Mouse (Mus musculus) intestine, embryonic 16.5 days (tissue): ENCODE data around the gene Slc40a1. TPM values are rescaled to one million over a fixed set of nuclear protein-coding genes. Genes with fewer than 3 reads are reported as not detected.

ENCODE experiments used
- ATAC-seq: fragments of 200-750 bp; cut with Nextera tagmentation; 2 replicates; pipeline ENCODE4 v1.8.0; 2017; ENCODE audit warnings: moderate TSS enrichment, moderate library complexity
- H3K27ac ChIP-seq: fragments of 300-500 bp; sonication (generic); 2 replicates; pipeline ENCODE4 v1.5.1; 2014; ENCODE audit warnings: mild to moderate bottlenecking, low read length
- H3K27me3 ChIP-seq: fragments of 300-500 bp; sonication (generic); replicated peaks from 2 replicates; pipeline ENCODE4 v1.6.1; 2014; ENCODE audit warnings: low read length, control low read depth, mixed read lengths; ENCODE audit not compliant: control insufficient read depth, insufficient read depth
- H3K36me3 ChIP-seq: fragments of 300-500 bp; sonication (generic); 2 replicates; pipeline ENCODE4 v1.6.1; 2014; ENCODE audit warnings: low read length, control low read depth; ENCODE audit not compliant: control insufficient read depth, insufficient read depth
- H3K4me1 ChIP-seq: fragments of 300-500 bp; sonication (generic); 2 replicates; pipeline ENCODE4 v1.6.1; 2014; ENCODE audit warnings: low read length, control low read depth, mixed read lengths; ENCODE audit not compliant: control insufficient read depth, insufficient read depth
- H3K4me2 ChIP-seq: fragments of 300-500 bp; sonication (generic); 2 replicates; pipeline ENCODE4 v1.6.1; 2014; ENCODE audit warnings: low read depth, low read length, control low read depth
- H3K4me3 ChIP-seq: fragments of 300-500 bp; sonication (generic); 2 replicates; pipeline ENCODE4 v1.5.1; 2014; ENCODE audit warnings: mild to moderate bottlenecking, low read length
- H3K9ac ChIP-seq: fragments of 300-500 bp; sonication (generic); 2 replicates; pipeline ENCODE4 v1.6.1; 2014; ENCODE audit warnings: low read depth, low read length
- H3K9me3 ChIP-seq: fragments of 300-500 bp; sonication (generic); 2 replicates; pipeline ENCODE4 v1.6.1; 2016; ENCODE audit warnings: low read length, control low read depth; ENCODE audit not compliant: control insufficient read depth
- WGBS: fragments of 180-500 bp; shearing (Covaris S2); extraction: QIAGEN DNeasy Blood & Tissue Kit; methylation state at CpG from one replicate; pipeline ENCODE4 v1.1.7; 2014; 5-methylcytosine and 5-hydroxymethylcytosine counted together
- polyA plus RNA-seq: library from polyadenylated mRNA; unstranded; fragments of >200 nt; fragmentation: Nextera tagmentation; extraction: Ambion mirVana; gene quantifications from 2 replicates; pipeline ENCODE4 v1.2.1, GENCODE M21; 2015

Gene Slc40a1
- polyA plus RNA-seq, 1 experiment from 2014 or later: 205 TPM

GRCm38 (mm10) chr1:45923306-45923705, 3.0 kb downstream of the Slc40a1 start:
- H3K36me3 ChIP-seq: 0 out of 2 replicates have a peak, but pooled peaks cover 3% of the 10 kb centered on the region
- peaks cover 13% of the 10 kb centered on the region for H3K4me1 ChIP-seq
- WGBS: 53% methylated on average over 4 of the region's 4 CpGs
- ATAC-seq: no peak
- H3K4me2 ChIP-seq: peak overlapping the region; percentile 96
- no peak overlapping the region for H3K27ac ChIP-seq
- H3K9ac ChIP-seq: no peak overlapping the region
- no peaks in the 10 kb centered on the region for H3K27me3 ChIP-seq
- H3K4me3 ChIP-seq: peak overlapping the region; percentile 30
- H3K9me3 ChIP-seq: no peaks in the 10 kb centered on the region

- H3K9me3 ChIP-seq: no peaks in the 10 kb centered on the region
- ATAC-seq: peak; percentile 63
- 0 out of 2 replicates have a peak, but pooled peaks cover 3% of the 10 kb centered on the region for H3K36me3 ChIP-seq
- WGBS: 57% methylated on average over 3 of the region's 3 CpGs
- H3K4me3 ChIP-seq: no peak overlapping the region
- peaks cover 7% of the 10 kb centered on the region for H3K4me1 ChIP-seq
- no peak overlapping the region for H3K9ac ChIP-seq
- peak overlapping the region; percentile 86 for H3K27ac ChIP-seq
- no peaks in the 10 kb centered on the region for H3K27me3 ChIP-seq
- no peak overlapping the region for H3K4me2 ChIP-seq
Observed at GRCm38 (mm10) chr1:45920703-45921102, 5.6 kb downstream of the Slc40a1 start.

- H3K4me3 ChIP-seq: no peak overlapping the region
- ATAC-seq: no peak
- no peaks in the 10 kb centered on the region for H3K27me3 ChIP-seq
- H3K9ac ChIP-seq: no peak overlapping the region
- H3K36me3 ChIP-seq: 0 out of 2 replicates have a peak, but pooled peaks cover 3% of the 10 kb centered on the region
- H3K4me1 ChIP-seq: peaks cover 7% of the 10 kb centered on the region
- 96% methylated on average over 1 of the region's 1 CpGs for WGBS
- no peak overlapping the region for H3K27ac ChIP-seq
- H3K9me3 ChIP-seq: no peaks in the 10 kb centered on the region
- H3K4me2 ChIP-seq: no peak overlapping the region
Observed at GRCm38 (mm10) chr1:45919752-45920151, 6.6 kb downstream of the Slc40a1 start.

- no peak overlapping the region for H3K4me2 ChIP-seq
- no peaks in the 10 kb centered on the region for H3K9me3 ChIP-seq
- peaks cover 3% of the 10 kb centered on the region; the same call in 1 of the 2 replicates for H3K36me3 ChIP-seq
- H3K4me1 ChIP-seq: peaks cover 5% of the 10 kb centered on the region
- no peaks in the 10 kb centered on the region for H3K27me3 ChIP-seq
- H3K9ac ChIP-seq: no peak overlapping the region
- peak; percentile 82 for ATAC-seq
- WGBS: 65% methylated on average over 4 of the region's 4 CpGs
- H3K4me3 ChIP-seq: no peak overlapping the region
- H3K27ac ChIP-seq: 0 out of 2 replicates have a peak overlapping the region, but pooled peaks have one; percentile 15
Observed at GRCm38 (mm10) chr1:45917136-45917803, 9.1 kb downstream of the Slc40a1 start.

- no peaks in the 10 kb centered on the region for H3K9me3 ChIP-seq
- H3K9ac ChIP-seq: no peak overlapping the region
- no peak for ATAC-seq
- WGBS: 57% methylated on average over 3 of the region's 3 CpGs
- H3K4me3 ChIP-seq: no peak overlapping the region
- no peak overlapping the region for H3K4me2 ChIP-seq
- no peaks in the 10 kb centered on the region for H3K27me3 ChIP-seq
- H3K27ac ChIP-seq: no peak overlapping the region
- H3K4me1 ChIP-seq: peaks cover 5% of the 10 kb centered on the region
- peaks cover 3% of the 10 kb centered on the region; the same call in 1 of the 2 replicates for H3K36me3 ChIP-seq
Observed at GRCm38 (mm10) chr1:45916174-45916573, 10.1 kb downstream of the Slc40a1 start.

- H3K9ac ChIP-seq: no peak overlapping the region
- no peak for ATAC-seq
- no peaks in the 10 kb centered on the region for H3K9me3 ChIP-seq
- no peak overlapping the region for H3K27ac ChIP-seq
- no peaks in the 10 kb centered on the region for H3K27me3 ChIP-seq
- WGBS: 85% methylated on average over 4 of the region's 4 CpGs
- no peaks in the 10 kb centered on the region; the same call in 1 of the 2 replicates for H3K4me1 ChIP-seq
- H3K4me2 ChIP-seq: no peak overlapping the region
- H3K4me3 ChIP-seq: no peak overlapping the region
- no peaks in the 10 kb centered on the region; the same call in 1 of the 2 replicates for H3K36me3 ChIP-seq
Observed at GRCm38 (mm10) chr1:45914236-45914635, 12.1 kb downstream of the Slc40a1 start.

- ATAC-seq: peak; percentile 96
- no peak overlapping the region for H3K4me3 ChIP-seq
- no peaks in the 10 kb centered on the region for H3K27me3 ChIP-seq
- 0 out of 2 replicates have a peak overlapping the region, but pooled peaks have one; percentile 19 for H3K9ac ChIP-seq
- no peaks in the 10 kb centered on the region for H3K36me3 ChIP-seq
- peak overlapping the region; percentile 86 for H3K27ac ChIP-seq
- WGBS: 13% methylated on average over 5 of the region's 5 CpGs
- H3K4me1 ChIP-seq: peaks cover 14% of the 10 kb centered on the region
- H3K9me3 ChIP-seq: no peaks in the 10 kb centered on the region
- H3K4me2 ChIP-seq: no peak overlapping the region; the same call in 1 of the 2 replicates
Observed at GRCm38 (mm10) chr1:45905107-45905821, 21.1 kb downstream of the Slc40a1 start.

GRCm38 (mm10) chr1:45904161-45904560, 22.2 kb downstream of the Slc40a1 start:
- no peaks in the 10 kb centered on the region for H3K36me3 ChIP-seq
- peaks cover 14% of the 10 kb centered on the region for H3K4me1 ChIP-seq
- H3K4me3 ChIP-seq: no peak overlapping the region
- H3K9me3 ChIP-seq: no peaks in the 10 kb centered on the region
- no peak overlapping the region for H3K9ac ChIP-seq
- no peaks in the 10 kb centered on the region for H3K27me3 ChIP-seq
- WGBS: 75% methylated on average over 3 of the region's 3 CpGs
- peak overlapping the region; percentile 62 for H3K27ac ChIP-seq
- ATAC-seq: peak; percentile 41
- H3K4me2 ChIP-seq: no peak overlapping the region

GRCm38 (mm10) chr1:45898044-45898443, 28.3 kb downstream of the Slc40a1 start:
- Histone ChIP-seq H3K4me3 (no peak overlapping the region), H3K4me2 (no peak overlapping the region), H3K9me3 (no peaks in the 10 kb centered on the region), H3K4me1 (no peaks in the 10 kb centered on the region), H3K27ac (no peak overlapping the region), H3K9ac (no peak overlapping the region), H3K36me3 (no peaks in the 10 kb centered on the region), H3K27me3 (no peaks in the 10 kb centered on the region)
- WGBS: 38% methylated on average over 1 of the region's 1 CpGs
- ATAC-seq: peak; percentile 76
